Comparison of ENCODE assay signal across 24 mouse cellular contexts in the genomic region with DNA sequence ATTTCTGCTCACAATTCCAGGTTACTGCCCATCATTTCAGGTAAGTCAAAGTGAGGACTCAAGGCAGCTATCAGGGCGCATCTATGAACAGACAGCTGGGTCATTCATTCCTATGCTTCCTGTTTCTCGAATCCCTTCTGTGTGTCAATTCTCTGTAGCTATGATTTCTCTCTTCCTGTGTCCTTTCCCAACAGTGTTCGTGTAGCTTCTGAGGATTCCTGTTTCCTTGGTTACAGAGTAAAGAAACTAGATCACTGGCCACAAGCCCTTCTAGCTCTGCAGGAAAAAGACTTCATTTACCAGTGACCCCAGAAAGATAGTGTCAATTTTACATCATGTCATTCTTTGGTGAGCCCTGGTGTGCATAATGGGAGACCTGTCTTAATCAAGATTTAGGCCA.
DNase-seq lines count a peak whose midpoint lies in the region; ATAC-seq and TF ChIP-seq lines count a peak whose summit lies in the region.
"Had no signal": no experiment of that assay in that cellular context is flagged by ENCODE, and none has a peak within 500 bp of the region (broad histone marks: within the 10 kb centered on the region; RNA-seq: fewer than 3 reads in every experiment).

No protein-coding gene starts in this region.

- ATAC-seq in frontal cortex, adult (ENCODE audit: low TSS enrichment): peak; percentile 94
- ATAC-seq in intestine, embryonic 16.5 days: no peak
- ATAC-seq in intestine, postnatal 0 days: no peak
- peak; percentile 60; the same call in 1 of the 2 replicates for ATAC-seq in midbrain, embryonic 16.5 days
- ATAC-seq in midbrain, embryonic 13.5 days: no peak
- ATAC-seq in midbrain, postnatal 0 days (ENCODE audit: low FRiP score): no peak

- 0 out of 2 replicates have a peak overlapping the region, but pooled peaks have one; percentile 9 for H3K27ac ChIP-seq in intestine, embryonic 16.5 days (ENCODE audit: low read length)
- H3K27ac ChIP-seq in intestine, postnatal 0 days (ENCODE audit: low read depth, low read length): no peak overlapping the region
- H3K27ac ChIP-seq in midbrain, embryonic 16.5 days (ENCODE audit: low read length): 0 out of 2 replicates have a peak overlapping the region, but pooled peaks have one; percentile 19
- H3K27ac ChIP-seq in midbrain, embryonic 13.5 days: no peak overlapping the region
- H3K27ac ChIP-seq in midbrain, postnatal 0 days (ENCODE audit: low read depth, low read length): peak overlapping the region; percentile 64
- H3K27ac ChIP-seq: liver, embryonic 15.5 days; neural tube, embryonic 12.5 days had no signal

- peaks cover 8% of the 10 kb centered on the region; the same call in 1 of the 2 replicates for H3K4me1 ChIP-seq in intestine, embryonic 16.5 days (ENCODE audit: control insufficient read depth, insufficient read depth, low read length)
- no peaks in the 10 kb centered on the region for H3K4me1 ChIP-seq in intestine, postnatal 0 days (replicated peaks; ENCODE audit: control insufficient read depth, insufficient read depth, low read length)
- no peaks in the 10 kb centered on the region for H3K4me1 ChIP-seq in midbrain, embryonic 16.5 days (ENCODE audit: control insufficient read depth, insufficient read depth, low read length)
- no peaks in the 10 kb centered on the region for H3K4me1 ChIP-seq in midbrain, embryonic 13.5 days (replicated peaks)
- H3K4me1 ChIP-seq in midbrain, postnatal 0 days (ENCODE audit: insufficient read depth, low read length): 0 out of 2 replicates have a peak, but pooled peaks cover 2% of the 10 kb centered on the region
- H3K4me1 ChIP-seq: liver, embryonic 15.5 days had no signal

- no peak for DNase-seq in frontal cortex, adult 2 months (ENCODE audit: extremely low spot score in 1 of 2, low spot score in 1 of 2)
- peak; percentile 37 for DNase-seq in midbrain, postnatal 0 days (ENCODE audit: low spot score)
- no peak for DNase-seq in B cell, adult 2 months
- DNase-seq: cerebellum, adult 18-20 months; gastrocnemius, postnatal 25 days; heart, adult 11 months; heart, postnatal 36 days; kidney, adult 8-10 months; kidney, postnatal 14 days; lung, embryonic 14.5 days; lung, postnatal 14 days; right cerebral cortex, adult 18-20 months; spleen, adult 18-20 months; thymus, postnatal 25 days had no signal

- 29% methylated on average over 3 of the region's 3 CpGs for WGBS in intestine, embryonic 16.5 days
- whole genome bisulfite sequencing in intestine, postnatal 0 days: 36% methylated on average over 3 of the region's 3 CpGs
- WGBS in midbrain, embryonic 16.5 days: 53% methylated on average over 3 of the region's 3 CpGs
- WGBS in midbrain, embryonic 13.5 days: 63% methylated on average over 3 of the region's 3 CpGs
- 42% methylated on average over 3 of the region's 3 CpGs for WGBS in midbrain, postnatal 0 days

- H3K36me3 ChIP-seq in intestine, embryonic 16.5 days (ENCODE audit: control insufficient read depth, insufficient read depth, low read length): no peaks in the 10 kb centered on the region
- H3K36me3 ChIP-seq in intestine, postnatal 0 days (ENCODE audit: control insufficient read depth, insufficient read depth): no peaks in the 10 kb centered on the region
- H3K36me3 ChIP-seq in midbrain, embryonic 16.5 days (ENCODE audit: control insufficient read depth, insufficient read depth, low read length): no peaks in the 10 kb centered on the region
- no peaks in the 10 kb centered on the region for H3K36me3 ChIP-seq in midbrain, embryonic 13.5 days
- no peaks in the 10 kb centered on the region for H3K36me3 ChIP-seq in midbrain, postnatal 0 days (ENCODE audit: insufficient read depth, low read length)
- H3K36me3 ChIP-seq: limb, embryonic 12.5 days; liver, embryonic 15.5 days; neural tube, embryonic 12.5 days had no signal

- H3K4me2 ChIP-seq in intestine, embryonic 16.5 days (ENCODE audit: low read depth, low read length): no peak overlapping the region
- no peak overlapping the region for H3K4me2 ChIP-seq in intestine, postnatal 0 days (replicated peaks; ENCODE audit: low read depth)
- H3K4me2 ChIP-seq in midbrain, embryonic 16.5 days (ENCODE audit: low read length): no peak overlapping the region
- H3K4me2 ChIP-seq in midbrain, embryonic 13.5 days (replicated peaks): no peak overlapping the region
- H3K4me2 ChIP-seq in midbrain, postnatal 0 days (ENCODE audit: low read depth, low read length, poor library complexity, severe bottlenecking): no peak overlapping the region
- H3K4me2 ChIP-seq: heart, embryonic 11.5 days; limb, embryonic 12.5 days; liver, embryonic 15.5 days; lung, embryonic 14.5 days; neural tube, embryonic 12.5 days had no signal

- no peaks in the 10 kb centered on the region for H3K9me3 ChIP-seq in intestine, embryonic 16.5 days (ENCODE audit: control insufficient read depth, low read length)
- no peaks in the 10 kb centered on the region for H3K9me3 ChIP-seq in intestine, postnatal 0 days (ENCODE audit: control insufficient read depth)
- no peaks in the 10 kb centered on the region for H3K9me3 ChIP-seq in midbrain, embryonic 16.5 days (replicated peaks; ENCODE audit: control insufficient read depth, low read length, poor library complexity, severe bottlenecking)
- H3K9me3 ChIP-seq in midbrain, embryonic 13.5 days: no peaks in the 10 kb centered on the region
- H3K9me3 ChIP-seq in midbrain, postnatal 0 days (ENCODE audit: low read length): no peaks in the 10 kb centered on the region
- H3K9me3 ChIP-seq: limb, embryonic 12.5 days; liver, embryonic 15.5 days; neural tube, embryonic 12.5 days had no signal

- no peak overlapping the region for H3K9ac ChIP-seq in intestine, embryonic 16.5 days (ENCODE audit: low read depth, low read length)
- no peak overlapping the region for H3K9ac ChIP-seq in intestine, postnatal 0 days (ENCODE audit: low read depth, low read length)
- no peak overlapping the region for H3K9ac ChIP-seq in midbrain, embryonic 16.5 days (ENCODE audit: low read depth, low read length)
- no peak overlapping the region for H3K9ac ChIP-seq in midbrain, embryonic 13.5 days (replicated peaks)
- no peak overlapping the region for H3K9ac ChIP-seq in midbrain, postnatal 0 days (replicated peaks; ENCODE audit: low read length, poor library complexity, severe bottlenecking)
- H3K9ac ChIP-seq: limb, embryonic 12.5 days; liver, embryonic 15.5 days; lung, embryonic 14.5 days; neural tube, embryonic 12.5 days had no signal

- no peak overlapping the region for H3K4me3 ChIP-seq in intestine, embryonic 16.5 days (ENCODE audit: low read length)
- no peak overlapping the region for H3K4me3 ChIP-seq in intestine, postnatal 0 days (ENCODE audit: low read depth, low read length)
- H3K4me3 ChIP-seq in midbrain, embryonic 16.5 days (ENCODE audit: low read depth, low read length): no peak overlapping the region
- H3K4me3 ChIP-seq in midbrain, embryonic 13.5 days (replicated peaks): no peak overlapping the region
- H3K4me3 ChIP-seq in midbrain, postnatal 0 days (ENCODE audit: low read depth, low read length): no peak overlapping the region
- H3K4me3 ChIP-seq: erythroblast, embryonic 14.5 days; limb, embryonic 12.5 days; liver, embryonic 15.5 days; neural tube, embryonic 12.5 days had no signal

- H3K27me3 ChIP-seq in intestine, embryonic 16.5 days (replicated peaks; ENCODE audit: control insufficient read depth, insufficient read depth, low read length): no peaks in the 10 kb centered on the region
- H3K27me3 ChIP-seq in intestine, postnatal 0 days (replicated peaks; ENCODE audit: control insufficient read depth, insufficient read depth, low read length): no peaks in the 10 kb centered on the region
- H3K27me3 ChIP-seq in midbrain, embryonic 16.5 days (ENCODE audit: control insufficient read depth, insufficient read depth, low read depth, low read length): no peaks in the 10 kb centered on the region
- H3K27me3 ChIP-seq in midbrain, embryonic 13.5 days: no peaks in the 10 kb centered on the region
- no peaks in the 10 kb centered on the region for H3K27me3 ChIP-seq in midbrain, postnatal 0 days (ENCODE audit: insufficient read depth, low read length)
- H3K27me3 ChIP-seq: limb, embryonic 12.5 days; liver, embryonic 15.5 days; neural tube, embryonic 12.5 days had no signal

- no peak for TF ChIP-seq CTCF in intestine, postnatal 0 days (IDR thresholded peaks at IDR 0.05; ENCODE audit: low read depth)
- no peak for TF ChIP-seq CTCF in midbrain, postnatal 0 days (IDR thresholded peaks at IDR 0.05)

Comparison
In these comparisons a context has a peak if more than half of its experiments do, and no peak if none do; other contexts are left out.
1. ATAC-seq: peak in frontal cortex, adult (single experiment) and midbrain, embryonic 16.5 days (single experiment); none in intestine, embryonic 16.5 days (single experiment), intestine, postnatal 0 days (single experiment), midbrain, embryonic 13.5 days (single experiment) and midbrain, postnatal 0 days (single experiment).
2. H3K27ac ChIP-seq: peak in intestine, embryonic 16.5 days (single experiment), midbrain, embryonic 16.5 days (single experiment) and midbrain, postnatal 0 days (single experiment); none in intestine, postnatal 0 days (single experiment) and midbrain, embryonic 13.5 days (single experiment).